Mouse (Mus musculus): ENCODE data around the gene Asb1.

GRCm38 (mm10) chr1:91572458-91572857, 32.1 kb downstream of the Asb1 start:
- TF ChIP-seq ZNF384 (IDR thresholded peaks at IDR 0.05; ENCODE audit: low read depth, low read length) (no peak), MAFK (IDR thresholded peaks at IDR 0.05; ENCODE audit: insufficient read depth, low read depth, low read length) (no peak)

Measured in ES-E14 (cell line).